Mouse (Mus musculus): ENCODE measurements around the gene Myom1.

The Myom1 gene

GRCm38 (mm10) chr17:71017457-71017998 is 15.1 kb downstream of the Myom1 start:
- DNase-seq (ENCODE audit: low spot score in 2 of 2): no peak

- no peak for DNase-seq (ENCODE audit: low spot score in 2 of 2)
Measured at GRCm38 (mm10) chr17:71018151-71018550, 15.7 kb downstream of the Myom1 start.

- no peak for DNase-seq (ENCODE audit: low spot score in 2 of 2)
Measured at GRCm38 (mm10) chr17:71018616-71019308, 16.3 kb downstream of the Myom1 start.

- DNase-seq (ENCODE audit: low spot score in 2 of 2): no peak
Measured at GRCm38 (mm10) chr17:71019309-71019655, 16.8 kb downstream of the Myom1 start.

- no peak for DNase-seq (ENCODE audit: low spot score in 2 of 2)
Measured at GRCm38 (mm10) chr17:71019860-71020259, 17.4 kb downstream of the Myom1 start.

- no peak for DNase-seq (ENCODE audit: low spot score in 2 of 2)
Measured at GRCm38 (mm10) chr17:71022841-71023240, 20.4 kb downstream of the Myom1 start.

- DNase-seq (ENCODE audit: low spot score in 2 of 2): no peak
Measured at GRCm38 (mm10) chr17:71024071-71024470, 21.6 kb downstream of the Myom1 start.

- DNase-seq (ENCODE audit: low spot score in 2 of 2): no peak
Measured at GRCm38 (mm10) chr17:71025922-71026321, 23.5 kb downstream of the Myom1 start.

- DNase-seq (ENCODE audit: low spot score in 2 of 2): no peak
Measured at GRCm38 (mm10) chr17:71027186-71027585, 24.8 kb downstream of the Myom1 start.

- no peak for DNase-seq (ENCODE audit: low spot score in 2 of 2)
Measured at GRCm38 (mm10) chr17:71032719-71033118, 30.3 kb downstream of the Myom1 start.

- no peak for DNase-seq (ENCODE audit: low spot score in 2 of 2)
Measured at GRCm38 (mm10) chr17:71034472-71034871, 32.0 kb downstream of the Myom1 start.

- DNase-seq (ENCODE audit: low spot score in 2 of 2): no peak
Measured at GRCm38 (mm10) chr17:71037188-71037587, 34.8 kb downstream of the Myom1 start.

GRCm38 (mm10) chr17:71038812-71039211 is 36.4 kb downstream of the Myom1 start:
- no peak for DNase-seq (ENCODE audit: low spot score in 2 of 2)

- no peak for DNase-seq (ENCODE audit: low spot score in 2 of 2)
Measured at GRCm38 (mm10) chr17:71039851-71040581, 37.6 kb downstream of the Myom1 start.

- DNase-seq (ENCODE audit: low spot score in 2 of 2): no peak
Measured at GRCm38 (mm10) chr17:71040582-71040880, 38.1 kb downstream of the Myom1 start.

GRCm38 (mm10) chr17:71042645-71043044 is 40.2 kb downstream of the Myom1 start:
- DNase-seq (ENCODE audit: low spot score in 2 of 2): no peak

- no peak for DNase-seq (ENCODE audit: low spot score in 2 of 2)
Measured at GRCm38 (mm10) chr17:71045591-71045990, 43.2 kb downstream of the Myom1 start.

- DNase-seq (ENCODE audit: low spot score in 2 of 2): no peak
Measured at GRCm38 (mm10) chr17:71046856-71047255, 44.4 kb downstream of the Myom1 start.

- no peak for DNase-seq (ENCODE audit: low spot score in 2 of 2)
Measured at GRCm38 (mm10) chr17:71049292-71049691, 46.9 kb downstream of the Myom1 start.

GRCm38 (mm10) chr17:71053134-71053708 is 50.8 kb downstream of the Myom1 start:
- DNase-seq (ENCODE audit: low spot score in 2 of 2): no peak

GRCm38 (mm10) chr17:71055203-71055894 is 52.9 kb downstream of the Myom1 start:
- no peak for DNase-seq (ENCODE audit: low spot score in 2 of 2)

GRCm38 (mm10) chr17:71056405-71056804 is 54.0 kb downstream of the Myom1 start:
- no peak for DNase-seq (ENCODE audit: low spot score in 2 of 2)

Measured in right cerebral cortex, postnatal 36 days (tissue).